Mouse (Mus musculus): ENCODE measurements around the gene Tprgl.

The Tprgl gene

DNA sequence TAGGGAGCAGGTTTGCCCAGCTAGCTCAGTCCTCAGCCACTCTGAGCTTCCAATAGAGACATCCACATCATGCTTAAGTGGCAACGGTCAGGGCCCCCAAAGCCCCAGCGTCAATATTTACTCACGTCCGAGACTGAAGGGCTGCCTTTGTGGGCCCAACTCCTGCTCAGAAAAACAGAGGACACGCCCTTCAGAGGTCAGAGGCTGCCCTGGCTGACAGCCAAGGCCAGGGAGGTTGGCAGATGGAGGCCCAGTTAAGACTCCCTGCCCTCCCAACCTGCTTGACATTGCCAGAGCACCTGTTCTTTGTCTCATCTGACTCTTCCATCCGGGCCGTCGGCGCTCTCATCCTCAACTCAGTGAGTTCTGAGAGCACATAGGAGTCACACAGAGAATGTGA, 41.7 kb downstream of the Tprgl start:
- no peak for DNase-seq (ENCODE audit: low spot score)

DNA sequence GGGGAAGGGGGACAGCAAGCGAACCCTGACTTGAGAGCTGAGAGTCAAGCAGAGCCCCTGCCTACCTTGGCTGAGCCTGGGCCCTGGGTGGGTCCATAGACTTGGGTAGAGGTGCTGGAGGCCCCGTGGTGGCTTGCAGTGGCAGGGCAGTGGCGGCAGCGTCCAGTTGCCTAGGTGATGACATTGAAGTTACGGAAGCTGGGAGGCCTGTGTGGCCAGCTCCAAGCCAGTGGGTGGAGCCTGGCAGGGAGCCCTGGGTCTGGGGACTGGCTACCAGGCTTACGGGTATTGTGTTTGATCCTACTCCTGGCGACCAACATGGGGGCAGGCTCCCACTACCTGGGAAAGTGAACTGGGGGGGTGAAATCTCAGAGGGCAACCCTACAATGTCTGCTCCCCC, 44.0 kb downstream of the Tprgl start:
- no peak for DNase-seq (ENCODE audit: low spot score)

DNA sequence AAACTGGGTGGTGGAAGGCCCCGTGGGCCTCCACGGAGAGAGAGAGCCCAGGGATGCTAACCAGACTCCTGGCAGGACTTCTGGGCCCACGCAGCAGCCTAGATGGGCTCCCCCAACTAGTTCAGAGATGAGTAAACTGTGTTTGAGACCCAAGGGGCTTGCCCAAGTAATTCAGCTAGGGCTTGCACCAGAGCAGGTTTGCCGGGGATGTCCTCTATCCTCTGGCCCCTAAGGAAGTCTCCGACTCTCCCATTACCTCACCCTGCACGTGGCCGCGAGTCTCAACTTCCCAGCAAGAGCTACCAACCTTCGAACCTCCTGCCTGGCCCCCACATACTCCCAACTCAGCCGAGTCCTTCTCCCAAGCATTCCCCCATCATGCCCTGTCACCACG, 50.6 kb downstream of the Tprgl start:
- no peak for DNase-seq (ENCODE audit: low spot score)

DNA sequence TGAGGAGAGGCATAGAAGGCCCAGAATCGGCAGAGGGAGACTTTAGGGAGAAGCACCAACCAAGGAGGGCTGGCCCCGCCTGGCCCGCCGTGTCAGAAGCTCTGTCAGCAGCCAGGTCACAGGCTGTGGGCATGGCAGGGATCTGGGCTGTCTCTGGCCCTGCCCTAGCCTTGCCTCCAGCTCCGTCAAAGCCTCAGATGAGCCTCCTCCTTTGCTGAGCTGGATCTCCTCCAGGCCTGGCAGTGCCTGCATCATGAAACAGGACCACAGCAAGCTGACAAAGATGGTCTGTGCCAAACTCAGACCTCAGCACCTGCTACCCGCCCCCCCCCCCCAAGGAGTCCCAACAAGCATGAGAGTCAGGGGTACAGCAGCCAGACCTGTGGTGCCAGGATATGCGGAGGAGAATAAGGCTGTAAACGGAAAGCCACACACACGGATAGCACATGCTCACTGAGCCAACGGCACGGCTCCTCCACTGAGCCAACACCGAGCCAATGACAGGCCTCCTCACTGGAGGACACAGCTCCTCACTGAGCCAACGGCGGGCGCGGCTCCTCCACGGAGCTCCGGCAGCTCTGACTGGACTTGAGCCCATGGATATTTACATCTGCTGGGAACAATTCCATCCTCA, 51.1 kb downstream of the Tprgl start:
- DNase-seq (ENCODE audit: low spot score) = no peak
